Comparison of ENCODE assay signal across 11 mouse cellular contexts in genomic region chr9:62520933-62521332, GRCm38 (mm10). TPM values are rescaled to one million over a fixed set of nuclear protein-coding genes. Genes with fewer than 3 reads are reported as not detected.
DNase-seq lines count a peak whose midpoint lies in the region; ATAC-seq lines count a peak whose summit lies in the region.
"Had no signal": no experiment of that assay in that cellular context is flagged by ENCODE, and none has a peak within 500 bp of the region (broad histone marks: within the 10 kb centered on the region; RNA-seq: fewer than 3 reads in every experiment).

No protein-coding gene starts in this region.

- peaks cover 13% of the 10 kb centered on the region for H3K4me1 ChIP-seq in heart, embryonic 16.5 days (ENCODE audit: control insufficient read depth, insufficient read depth, low read length)
- H3K4me1 ChIP-seq in midbrain, embryonic 10.5 days = peaks cover 90% of the 10 kb centered on the region
- peaks cover 40% of the 10 kb centered on the region for H3K4me1 ChIP-seq in midbrain, embryonic 11.5 days (ENCODE audit: control insufficient read depth, insufficient read depth, low read length)
- peaks cover 99% of the 10 kb centered on the region for H3K4me1 ChIP-seq in hindbrain, embryonic 13.5 days (replicated peaks)
- peaks cover 98% of the 10 kb centered on the region for H3K4me1 ChIP-seq in neural tube, embryonic 15.5 days

- H3K27ac ChIP-seq in heart, embryonic 16.5 days (ENCODE audit: low read length) = peak overlapping the region; percentile 71
- H3K27ac ChIP-seq in midbrain, embryonic 10.5 days (replicated peaks) = peak overlapping the region; percentile 68
- no peak overlapping the region for H3K27ac ChIP-seq in midbrain, embryonic 11.5 days (ENCODE audit: low read depth, low read length)
- peak overlapping the region; percentile 84 for H3K27ac ChIP-seq in hindbrain, embryonic 13.5 days
- H3K27ac ChIP-seq in neural tube, embryonic 15.5 days (replicated peaks) = peak overlapping the region; percentile 70
- H3K27ac ChIP-seq: liver, embryonic 15.5 days had no signal

- no peaks in the 10 kb centered on the region for H3K36me3 ChIP-seq in heart, embryonic 16.5 days (ENCODE audit: control insufficient read depth, insufficient read depth)
- no peaks in the 10 kb centered on the region for H3K36me3 ChIP-seq in midbrain, embryonic 10.5 days
- H3K36me3 ChIP-seq in midbrain, embryonic 11.5 days (ENCODE audit: control insufficient read depth, insufficient read depth, low read length) = no peaks in the 10 kb centered on the region
- no peaks in the 10 kb centered on the region for H3K36me3 ChIP-seq in hindbrain, embryonic 13.5 days
- no peaks in the 10 kb centered on the region for H3K36me3 ChIP-seq in neural tube, embryonic 15.5 days
- H3K36me3 ChIP-seq: liver, embryonic 15.5 days had no signal

- no peak overlapping the region for H3K4me2 ChIP-seq in heart, embryonic 16.5 days (ENCODE audit: low read depth, low read length)
- H3K4me2 ChIP-seq in midbrain, embryonic 11.5 days = no peak overlapping the region
- 0 out of 2 replicates have a peak overlapping the region, but pooled peaks have one; percentile 17 for H3K4me2 ChIP-seq in hindbrain, embryonic 13.5 days
- no peak overlapping the region for H3K4me2 ChIP-seq in neural tube, embryonic 15.5 days
- H3K4me2 ChIP-seq: liver, embryonic 15.5 days had no signal

- WGBS in heart, embryonic 16.5 days = 38% methylated on average over 9 of the region's 9 CpGs
- 51% methylated on average over 9 of the region's 9 CpGs for WGBS in midbrain, embryonic 10.5 days
- 50% methylated on average over 9 of the region's 9 CpGs for WGBS in midbrain, embryonic 11.5 days
- 58% methylated on average over 9 of the region's 9 CpGs for WGBS in hindbrain, embryonic 13.5 days
- WGBS in neural tube, embryonic 15.5 days = 57% methylated on average over 9 of the region's 9 CpGs

- intact Hi-C loops in heart, postnatal 25 days (cut with DNase I) = no loop called here

- DNase-seq in heart, postnatal 25 days (ENCODE audit: low spot score) = no peak
- DNase-seq in midbrain, embryonic 10.5 days (ENCODE audit: low spot score) = no peak
- DNase-seq in midbrain, embryonic 11.5 days (ENCODE audit: low spot score, missing footprints) = no peak
- DNase-seq in adrenal gland, postnatal 4 days (ENCODE audit: low spot score in 2 of 2) = no peak
- no peak for DNase-seq in gastrocnemius, postnatal 10 days
- DNase-seq: thymus, postnatal 14 days had no signal

- H3K27me3 ChIP-seq in heart, embryonic 16.5 days (ENCODE audit: control insufficient read depth, insufficient read depth, low read length) = no peaks in the 10 kb centered on the region
- H3K27me3 ChIP-seq in midbrain, embryonic 10.5 days (ENCODE audit: low read depth, poor library complexity, severe bottlenecking) = peaks cover 55% of the 10 kb centered on the region
- H3K27me3 ChIP-seq in midbrain, embryonic 11.5 days (ENCODE audit: control insufficient read depth, insufficient read depth, low read length) = no peaks in the 10 kb centered on the region
- no peaks in the 10 kb centered on the region for H3K27me3 ChIP-seq in hindbrain, embryonic 13.5 days
- no peaks in the 10 kb centered on the region for H3K27me3 ChIP-seq in neural tube, embryonic 15.5 days (replicated peaks)

- H3K4me3 ChIP-seq in heart, embryonic 16.5 days (ENCODE audit: low read length) = no peak overlapping the region
- H3K4me3 ChIP-seq in midbrain, embryonic 10.5 days = no peak overlapping the region
- no peak overlapping the region for H3K4me3 ChIP-seq in midbrain, embryonic 11.5 days (ENCODE audit: low read depth, low read length)
- no peak overlapping the region for H3K4me3 ChIP-seq in hindbrain, embryonic 13.5 days
- H3K4me3 ChIP-seq in neural tube, embryonic 15.5 days (replicated peaks) = no peak overlapping the region
- H3K4me3 ChIP-seq: liver, embryonic 15.5 days had no signal

- ATAC-seq in heart, embryonic 16.5 days (replicated peaks; ENCODE audit: extremely low read depth, insufficient read depth, low FRiP score) = no peak
- ATAC-seq in midbrain, embryonic 11.5 days (ENCODE audit: low FRiP score) = no peak
- no peak for ATAC-seq in hindbrain, embryonic 13.5 days (ENCODE audit: low FRiP score)
- ATAC-seq in neural tube, embryonic 15.5 days (ENCODE audit: low FRiP score) = no peak

- H3K9me3 ChIP-seq in heart, embryonic 16.5 days (replicated peaks; ENCODE audit: control insufficient read depth, low read length) = no peaks in the 10 kb centered on the region
- H3K9me3 ChIP-seq in midbrain, embryonic 10.5 days (replicated peaks) = no peaks in the 10 kb centered on the region
- no peaks in the 10 kb centered on the region for H3K9me3 ChIP-seq in midbrain, embryonic 11.5 days (ENCODE audit: control insufficient read depth, low read length)
- no peaks in the 10 kb centered on the region for H3K9me3 ChIP-seq in hindbrain, embryonic 13.5 days
- no peaks in the 10 kb centered on the region for H3K9me3 ChIP-seq in neural tube, embryonic 15.5 days (replicated peaks)
- H3K9me3 ChIP-seq: liver, embryonic 15.5 days had no signal

- H3K9ac ChIP-seq in heart, embryonic 16.5 days (ENCODE audit: low read length) = no peak overlapping the region; the same call in 1 of the 2 replicates
- H3K9ac ChIP-seq in midbrain, embryonic 11.5 days (ENCODE audit: low read length) = no peak overlapping the region; the same call in 1 of the 2 replicates
- H3K9ac ChIP-seq in hindbrain, embryonic 13.5 days = peak overlapping the region; percentile 61
- peak overlapping the region; percentile 43; the same call in 1 of the 2 replicates for H3K9ac ChIP-seq in neural tube, embryonic 15.5 days (replicated peaks)
- H3K9ac ChIP-seq: liver, embryonic 15.5 days had no signal

RNA-seq across cellular contexts. Expression of gene Coro2b, which starts 15.9 kb away (rescaled TPM):
- 7.1 and 8.3 TPM in 2 replicates for polyA plus RNA-seq in heart, embryonic 16.5 days (2015; fragmentation: Nextera tagmentation; extraction: Ambion mirVana)
- 10 to 100 TPM in 1 of 2 experiments, 1 to 10 TPM in 1; 9.5 to 15.1 TPM for total RNA-seq in heart, postnatal 25 days (2021)
- 12.8 and 16.2 TPM in 2 replicates for polyA plus RNA-seq in midbrain, embryonic 10.5 days (2016; fragmentation: Nextera tagmentation; extraction: Ambion mirVana)
- 15.3 and 15.7 TPM in 2 replicates for polyA plus RNA-seq in midbrain, embryonic 11.5 days (2014; fragmentation: Nextera tagmentation; extraction: Ambion mirVana)
- polyA plus RNA-seq in hindbrain, embryonic 13.5 days (2015; fragmentation: Nextera tagmentation; extraction: Ambion mirVana) = 34.3 and 39.0 TPM in 2 replicates
- polyA plus RNA-seq in neural tube, embryonic 15.5 days (2015; fragmentation: Nextera tagmentation; extraction: Ambion mirVana) = 34.3 and 38.2 TPM in 2 replicates
- 10 to 100 TPM; 28.4 to 32.6 TPM for total RNA-seq in adrenal gland, postnatal 4 days (2021)
- 10 to 100 TPM; 10.6 to 12.4 TPM for total RNA-seq in gastrocnemius, postnatal 10 days (2021)
- total RNA-seq: neutrophil, adult 5-6 weeks had no signal

Comparison
In these comparisons a context has a peak if more than half of its experiments do, and no peak if none do; other contexts are left out.
1. H3K9ac ChIP-seq: peak in hindbrain, embryonic 13.5 days (single experiment) and neural tube, embryonic 15.5 days (single experiment); none in heart, embryonic 16.5 days (single experiment) and midbrain, embryonic 11.5 days (single experiment).